Mouse (Mus musculus) limb, embryonic 14.5 days (tissue): ENCODE results near the gene H3f3b. TPM values are rescaled to one million over a fixed set of nuclear protein-coding genes. Genes with fewer than 3 reads are reported as not detected.

Source experiments
- ATAC-seq: fragments of 200-750 bp; cut with Nextera tagmentation; 2 replicates; pipeline ENCODE4 v1.8.0; 2017; ENCODE audit warnings: low read depth, moderate number of reproducible peaks, moderate TSS enrichment; ENCODE audit not compliant: low FRiP score
- DNase-seq: peaks from one replicate; pipeline ENCODE4 v3.0.0-alpha.2; 2015; ENCODE audit warnings: low spot score
- H3K27ac ChIP-seq: fragments of 300-500 bp; sonication (generic); replicated peaks from 2 replicates; pipeline ENCODE4 v1.5.1; 2014; ENCODE audit warnings: low read depth, mild to moderate bottlenecking, low read length, moderate library complexity, mixed read lengths
- H3K27me3 ChIP-seq: fragments of 300-500 bp; sonication (generic); 2 replicates; pipeline ENCODE4 v1.6.1; 2014; ENCODE audit warnings: low read length, mixed read lengths; ENCODE audit not compliant: control insufficient read depth, insufficient read depth
- H3K36me3 ChIP-seq: fragments of 300-500 bp; sonication (generic); 2 replicates; pipeline ENCODE4 v1.6.1; 2014; ENCODE audit warnings: mild to moderate bottlenecking, low read length, moderate library complexity, mixed read lengths; ENCODE audit not compliant: control insufficient read depth, insufficient read depth
- H3K4me1 ChIP-seq: fragments of 300-500 bp; sonication (generic); 2 replicates; pipeline ENCODE4 v1.6.1; 2014; ENCODE audit warnings: antibody characterized with exemption, low read length, mixed read lengths; ENCODE audit not compliant: control insufficient read depth, insufficient read depth
- H3K4me2 ChIP-seq: fragments of 300-500 bp; sonication (generic); replicated peaks from 2 replicates; pipeline ENCODE4 v1.6.1; 2014; ENCODE audit warnings: low read depth, mild to moderate bottlenecking, low read length, moderate library complexity; ENCODE audit not compliant: severe bottlenecking
- H3K4me3 ChIP-seq: fragments of 300-500 bp; sonication (generic); replicated peaks from 2 replicates; pipeline ENCODE4 v1.5.1; 2014; ENCODE audit warnings: low read length
- H3K9ac ChIP-seq: fragments of 300-500 bp; sonication (generic); 2 replicates; pipeline ENCODE4 v1.6.1; 2014; ENCODE audit warnings: mild to moderate bottlenecking, low read depth, low read length, moderate library complexity; ENCODE audit not compliant: severe bottlenecking
- H3K9me3 ChIP-seq: fragments of 300-500 bp; sonication (generic); 2 replicates; pipeline ENCODE4 v1.6.1; 2016; ENCODE audit warnings: low read length; ENCODE audit not compliant: control insufficient read depth
- POLR2A ChIP-seq: fragments of 200-500 bp; IDR thresholded peaks from 2 replicates; pipeline ENCODE4 v1.8.0; 2012; ENCODE audit warnings: inconsistent platforms, mild to moderate bottlenecking, moderate library complexity, borderline replicate concordance; ENCODE audit not compliant: insufficient read depth, insufficient read length; ENCODE audit errors: extremely low read depth
- WGBS: fragments of 180-500 bp; shearing (Covaris S2); extraction: QIAGEN DNeasy Blood & Tissue Kit; methylation state at CpG from one replicate; pipeline ENCODE4 v1.1.7; 2014; 5-methylcytosine and 5-hydroxymethylcytosine counted together
- polyA plus RNA-seq, 2 experiments: library from polyadenylated mRNA; depleted of rRNA in 1 of 2; stranded (reverse) in 1 of 2; unstranded in 1 of 2; fragments of >200 nt; fragmentation: Nextera tagmentation in 1 of 2; extraction: Ambion mirVana in 1 of 2; gene quantifications; 2 replicates each; pipeline versions ENCODE4 v1.2.1 to v1.2.3; 2012 to 2014

H3f3b gene
- polyA plus RNA-seq, 2 experiments = 951 to 1,919 TPM

DNA sequence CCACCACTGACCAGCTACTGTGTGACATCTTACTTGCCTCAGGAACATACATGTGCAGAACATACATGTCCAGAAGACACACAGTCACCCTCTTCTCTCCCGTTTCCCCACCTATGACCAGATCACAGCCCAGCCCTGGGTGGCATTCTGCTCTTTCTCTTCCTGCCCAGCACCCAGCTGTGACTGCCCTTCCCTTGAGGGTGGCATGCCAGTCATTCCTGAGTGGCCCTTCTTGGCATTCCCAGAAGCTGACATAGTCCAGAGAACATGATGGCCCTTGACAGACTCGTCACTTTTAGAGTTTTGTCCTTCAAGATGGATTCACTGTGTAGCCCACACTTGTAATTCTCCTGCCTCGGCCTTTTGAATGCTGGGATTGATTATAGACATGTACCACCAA lies 44.8 kb upstream of the H3f3b start:
- no peak for TF ChIP-seq POLR2A

DNA sequence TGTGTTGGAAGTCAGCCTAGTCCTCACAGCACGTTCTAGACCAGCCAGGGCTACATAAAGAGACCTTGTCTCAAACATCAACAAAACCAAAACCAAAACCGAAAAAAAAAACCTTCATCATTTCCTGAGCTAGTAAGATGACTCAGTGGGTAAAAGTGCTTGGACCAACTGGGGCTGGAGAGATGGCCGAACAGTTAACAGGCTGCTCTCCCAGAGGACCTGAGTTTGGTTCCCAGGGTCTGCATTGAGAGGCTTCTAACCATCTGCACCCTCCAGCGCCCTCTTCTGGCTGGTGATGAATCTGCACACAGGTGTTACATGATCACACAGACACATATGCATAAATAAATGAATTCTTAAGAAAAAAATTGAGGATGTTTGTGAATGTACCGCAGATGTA lies 43.7 kb upstream of the H3f3b start:
- no peak overlapping the region for H3K27ac ChIP-seq
- no peak overlapping the region for H3K4me2 ChIP-seq
- no peaks in the 10 kb centered on the region for H3K4me1 ChIP-seq
- H3K36me3 ChIP-seq = no peaks in the 10 kb centered on the region
- DNase-seq (peak; percentile 13), ATAC-seq (peak; percentile 7; the same call in 1 of the 2 replicates)
- no peaks in the 10 kb centered on the region for H3K27me3 ChIP-seq
- no peak overlapping the region for H3K4me3 ChIP-seq
- WGBS = 64% methylated on average over 5 of the region's 5 CpGs
- no peaks in the 10 kb centered on the region for H3K9me3 ChIP-seq
- no peak for TF ChIP-seq POLR2A
- H3K9ac ChIP-seq = no peak overlapping the region

More for the DNA sequence above, 44.8 kb upstream of the H3f3b start:
- no peaks in the 10 kb centered on the region for H3K27me3 ChIP-seq
- no peak overlapping the region for H3K4me3 ChIP-seq
- H3K27ac ChIP-seq = no peak overlapping the region
- DNase-seq (no peak), ATAC-seq (no peak)
- H3K9ac ChIP-seq = no peak overlapping the region
- H3K4me2 ChIP-seq = no peak overlapping the region
- H3K36me3 ChIP-seq = no peaks in the 10 kb centered on the region
- H3K4me1 ChIP-seq = 0 out of 2 replicates have a peak, but pooled peaks cover 3% of the 10 kb centered on the region
- 80% methylated on average over 3 of the region's 3 CpGs for WGBS
- H3K9me3 ChIP-seq = no peaks in the 10 kb centered on the region

DNA sequence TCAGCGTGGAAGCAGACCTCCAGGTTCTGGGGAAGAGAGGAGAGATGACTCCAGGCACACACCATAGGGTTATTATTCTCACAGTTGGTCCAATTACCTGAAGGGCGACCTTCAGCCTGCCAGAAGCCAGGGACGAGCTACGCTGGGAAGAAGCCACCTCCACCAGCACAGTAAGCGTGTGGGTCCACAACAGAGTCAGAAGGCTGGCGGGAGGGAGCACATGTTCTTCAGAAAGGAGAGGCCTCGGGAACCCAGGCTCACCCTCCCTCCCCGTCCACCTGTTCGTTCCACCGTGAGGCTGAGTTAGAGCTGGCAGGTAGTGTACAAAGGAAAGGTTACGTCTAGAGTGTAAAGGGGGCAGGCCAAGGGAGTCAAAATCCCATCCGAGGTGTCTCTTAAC lies 37.6 kb upstream of the H3f3b start:
- no peak overlapping the region for H3K9ac ChIP-seq
- DNase-seq (no peak), ATAC-seq (no peak)
- H3K36me3 ChIP-seq = peaks cover 19% of the 10 kb centered on the region
- no peak overlapping the region for H3K4me3 ChIP-seq
- no peak overlapping the region for H3K4me2 ChIP-seq
- H3K9me3 ChIP-seq = no peaks in the 10 kb centered on the region
- no peak for TF ChIP-seq POLR2A
- WGBS = 85% methylated on average over 12 of the region's 12 CpGs
- no peaks in the 10 kb centered on the region for H3K27me3 ChIP-seq
- H3K4me1 ChIP-seq = no peaks in the 10 kb centered on the region
- no peak overlapping the region for H3K27ac ChIP-seq

DNA sequence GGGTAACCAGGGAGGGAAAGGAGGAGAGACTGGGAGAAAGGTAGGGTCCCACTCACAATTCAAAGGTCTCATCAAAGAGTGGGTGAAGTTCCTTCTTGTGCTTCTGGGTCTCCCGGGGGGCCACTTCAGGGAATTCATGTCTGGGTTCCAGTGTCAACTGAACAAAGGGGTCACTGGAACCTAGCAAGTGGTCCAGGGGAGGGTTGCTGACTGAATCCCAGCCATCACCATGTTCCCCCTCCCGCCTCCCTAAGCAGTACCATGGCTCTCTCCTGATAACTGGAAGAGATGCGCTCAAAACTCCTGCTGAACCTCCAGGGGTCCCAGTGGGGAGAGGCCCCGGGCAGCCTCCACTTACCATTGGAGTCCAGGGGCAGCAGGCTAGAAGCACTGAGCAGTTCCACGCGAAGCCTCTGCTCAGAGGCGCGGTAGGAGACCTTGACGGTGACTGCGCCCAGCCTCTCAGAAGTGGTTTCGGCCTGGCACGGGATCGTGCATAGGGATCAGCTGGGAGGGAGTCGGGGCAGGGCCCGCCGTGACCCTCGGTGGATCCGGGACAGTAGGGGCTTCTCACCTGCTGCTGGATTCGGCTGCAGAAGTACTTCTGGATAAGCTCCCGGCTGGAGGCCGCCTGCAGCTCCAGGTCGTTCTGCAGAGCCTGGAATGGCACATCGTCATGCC lies 36.6 kb upstream of the H3f3b start:
- peak overlapping the region; percentile 18; the same call in 1 of the 2 replicates for H3K9ac ChIP-seq
- H3K4me3 ChIP-seq = no peak overlapping the region
- H3K4me1 ChIP-seq = no peaks in the 10 kb centered on the region
- no peak for ATAC-seq
- no peak for TF ChIP-seq POLR2A
- H3K4me2 ChIP-seq = no peak overlapping the region
- WGBS = 56% methylated on average over 23 of the region's 23 CpGs
- H3K27me3 ChIP-seq = no peaks in the 10 kb centered on the region
- DNase-seq = no peak
- H3K9me3 ChIP-seq = no peaks in the 10 kb centered on the region
- no peak overlapping the region for H3K27ac ChIP-seq
- peaks cover 29% of the 10 kb centered on the region for H3K36me3 ChIP-seq

DNA sequence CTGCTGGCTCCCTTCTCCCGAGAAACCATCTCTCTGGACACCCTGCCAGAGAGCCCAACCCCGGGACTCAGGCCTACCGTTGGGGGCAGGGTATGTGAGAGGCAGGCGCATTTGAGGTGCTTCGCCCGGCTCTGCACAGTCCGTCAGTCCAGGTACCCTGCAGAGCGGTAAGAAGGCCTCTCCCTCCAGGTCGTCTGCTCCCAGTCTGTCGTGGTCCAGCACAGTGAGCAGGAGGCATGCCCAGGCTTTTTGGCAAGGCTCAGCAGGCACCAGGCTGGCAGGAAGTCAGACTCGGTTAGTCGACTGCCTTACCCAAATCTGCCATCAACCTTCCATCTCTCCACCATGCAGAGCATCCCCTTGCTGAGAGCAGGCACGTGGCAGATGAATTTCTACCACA lies 35.8 kb upstream of the H3f3b start:
- Histone ChIP-seq H3K27ac (no peak overlapping the region), H3K9ac (no peak overlapping the region), H3K9me3 (no peaks in the 10 kb centered on the region), H3K4me3 (no peak overlapping the region), H3K27me3 (no peaks in the 10 kb centered on the region), H3K4me2 (no peak overlapping the region), H3K36me3 (peaks cover 36% of the 10 kb centered on the region), H3K4me1 (no peaks in the 10 kb centered on the region)
- no peak for ATAC-seq
- whole genome bisulfite sequencing = 63% methylated on average over 13 of the region's 13 CpGs
- TF ChIP-seq POLR2A = no peak
- DNase-seq = no peak

DNA sequence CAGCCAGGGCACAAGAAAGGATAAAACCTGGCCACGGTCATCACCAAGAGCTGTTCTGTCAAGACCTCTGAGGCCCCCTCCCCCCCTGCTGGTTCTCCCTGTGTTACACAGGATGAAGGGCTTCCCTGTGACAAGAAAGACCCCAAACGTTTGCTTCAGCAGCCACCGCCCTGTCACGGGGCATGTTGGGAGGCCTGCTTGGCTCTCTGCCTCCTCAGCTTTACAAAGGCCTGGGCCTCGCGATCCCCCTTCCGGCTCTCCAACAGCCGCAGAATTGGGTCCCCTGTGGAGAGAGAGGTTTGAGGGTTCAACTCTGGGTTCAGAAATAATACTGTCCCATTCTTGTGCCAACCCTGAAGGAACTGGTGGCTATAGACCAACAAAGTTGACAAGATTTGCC lies 34.8 kb upstream of the H3f3b start:
- Histone ChIP-seq H3K9ac (no peak overlapping the region), H3K4me2 (no peak overlapping the region), H3K27me3 (no peaks in the 10 kb centered on the region), H3K9me3 (no peaks in the 10 kb centered on the region), H3K4me1 (no peaks in the 10 kb centered on the region), H3K36me3 (peaks cover 47% of the 10 kb centered on the region), H3K4me3 (no peak overlapping the region), H3K27ac (no peak overlapping the region)
- DNase-seq (no peak), ATAC-seq (no peak)
- no peak for TF ChIP-seq POLR2A
- 69% methylated on average over 8 of the region's 8 CpGs for WGBS
